Mouse (Mus musculus): ENCODE results near the gene Ppp2r5e. TPM values are rescaled to one million over a fixed set of nuclear protein-coding genes. Genes with fewer than 3 reads are reported as not detected.
A peak's percentile ranks its signal among the peaks of the same experiment; 100 is the strongest.

Ppp2r5e gene
- polyA plus RNA-seq, 1 experiment from 2014 or later, result 20.9 TPM

GRCm38 (mm10) chr12:75546241-75546640, 49.8 kb downstream of the Ppp2r5e start:
- 0 out of 2 replicates have a peak, but pooled peaks cover 2% of the 10 kb centered on the region for H3K4me1 ChIP-seq
- 0 out of 2 replicates have a peak, but pooled peaks have one; percentile 30 for ATAC-seq (replicated peaks)
- H3K36me3 ChIP-seq (replicated peaks), result no peaks in the 10 kb centered on the region
- H3K9ac ChIP-seq, result no peak overlapping the region
- H3K27me3 ChIP-seq (replicated peaks), result no peaks in the 10 kb centered on the region
- no peak overlapping the region for H3K27ac ChIP-seq
- H3K4me2 ChIP-seq, result no peak overlapping the region
- H3K4me3 ChIP-seq, result no peak overlapping the region
- H3K9me3 ChIP-seq, result no peaks in the 10 kb centered on the region
- WGBS, result 87% methylated on average over 5 of the region's 5 CpGs

- 95% methylated on average over 4 of the region's 4 CpGs for WGBS
- no peak overlapping the region for H3K9ac ChIP-seq
- H3K27me3 ChIP-seq (replicated peaks), result no peaks in the 10 kb centered on the region
- H3K27ac ChIP-seq, result no peak overlapping the region
- no peaks in the 10 kb centered on the region for H3K36me3 ChIP-seq (replicated peaks)
- H3K4me2 ChIP-seq, result no peak overlapping the region
- H3K9me3 ChIP-seq, result no peaks in the 10 kb centered on the region
- H3K4me3 ChIP-seq, result no peak overlapping the region
- no peak for ATAC-seq (replicated peaks)
- 0 out of 2 replicates have a peak, but pooled peaks cover 2% of the 10 kb centered on the region for H3K4me1 ChIP-seq
These were observed 50.6 kb downstream of the Ppp2r5e start for GRCm38 (mm10) chr12:75545431-75545925.

- Histone ChIP-seq H3K4me3 (no peak overlapping the region), H3K27me3 (replicated peaks) (no peaks in the 10 kb centered on the region), H3K27ac (no peak overlapping the region), H3K9ac (no peak overlapping the region), H3K4me1 (no peaks in the 10 kb centered on the region), H3K9me3 (no peaks in the 10 kb centered on the region), H3K36me3 (replicated peaks) (no peaks in the 10 kb centered on the region), H3K4me2 (no peak overlapping the region)
- 82% methylated on average over 2 of the region's 2 CpGs for WGBS
- ATAC-seq (replicated peaks), result no peak
These were observed 51.4 kb downstream of the Ppp2r5e start for GRCm38 (mm10) chr12:75544666-75545065.

GRCm38 (mm10) chr12:75544259-75544658, 51.8 kb downstream of the Ppp2r5e start:
- H3K4me1 ChIP-seq, result no peaks in the 10 kb centered on the region
- H3K9me3 ChIP-seq, result no peaks in the 10 kb centered on the region
- H3K36me3 ChIP-seq (replicated peaks), result no peaks in the 10 kb centered on the region
- no peak overlapping the region for H3K4me3 ChIP-seq
- no peak for ATAC-seq (replicated peaks)
- no peak overlapping the region for H3K27ac ChIP-seq
- no peaks in the 10 kb centered on the region for H3K27me3 ChIP-seq (replicated peaks)
- no peak overlapping the region for H3K4me2 ChIP-seq
- 88% methylated on average over 2 of the region's 2 CpGs for WGBS
- no peak overlapping the region for H3K9ac ChIP-seq

- H3K27me3 ChIP-seq (replicated peaks), result no peaks in the 10 kb centered on the region
These were observed 52.7 kb downstream of the Ppp2r5e start for GRCm38 (mm10) chr12:75543346-75543745.

GRCm38 (mm10) chr12:75540621-75541171, 55.3 kb downstream of the Ppp2r5e start:
- H3K4me1 ChIP-seq, result peaks cover 14% of the 10 kb centered on the region; the same call in 1 of the 2 replicates
- H3K4me3 ChIP-seq, result no peak overlapping the region
- H3K27me3 ChIP-seq (replicated peaks), result no peaks in the 10 kb centered on the region
- no peak for ATAC-seq (replicated peaks)
- H3K36me3 ChIP-seq (replicated peaks), result no peaks in the 10 kb centered on the region
- H3K9ac ChIP-seq, result no peak overlapping the region
- no peak overlapping the region for H3K4me2 ChIP-seq
- 82% methylated on average over 5 of the region's 5 CpGs for WGBS
- no peaks in the 10 kb centered on the region for H3K9me3 ChIP-seq
- H3K27ac ChIP-seq, result no peak overlapping the region

More at GRCm38 (mm10) chr12:75543346-75543745, 52.7 kb downstream of the Ppp2r5e start:
- no peak overlapping the region for H3K4me3 ChIP-seq
- H3K4me1 ChIP-seq, result no peaks in the 10 kb centered on the region
- 82% methylated on average over 3 of the region's 3 CpGs for WGBS
- ATAC-seq (replicated peaks), result 0 out of 2 replicates have a peak, but pooled peaks have one; percentile 59
- no peaks in the 10 kb centered on the region for H3K36me3 ChIP-seq (replicated peaks)
- no peak overlapping the region for H3K27ac ChIP-seq
- no peaks in the 10 kb centered on the region for H3K9me3 ChIP-seq
- no peak overlapping the region for H3K9ac ChIP-seq
- H3K4me2 ChIP-seq, result no peak overlapping the region

- WGBS, result 69% methylated on average over 3 of the region's 3 CpGs
- H3K4me3 ChIP-seq, result no peak overlapping the region
These were observed 56.8 kb downstream of the Ppp2r5e start for GRCm38 (mm10) chr12:75539228-75539627.

GRCm38 (mm10) chr12:75537673-75538423, 58.2 kb downstream of the Ppp2r5e start:
- WGBS, result 52% methylated on average over 6 of the region's 6 CpGs
- no peak overlapping the region for H3K4me2 ChIP-seq
- no peak overlapping the region for H3K4me3 ChIP-seq
- no peaks in the 10 kb centered on the region for H3K36me3 ChIP-seq (replicated peaks)
- H3K9me3 ChIP-seq, result no peaks in the 10 kb centered on the region
- H3K4me1 ChIP-seq, result peaks cover 14% of the 10 kb centered on the region; the same call in 1 of the 2 replicates
- H3K27me3 ChIP-seq (replicated peaks), result no peaks in the 10 kb centered on the region
- ATAC-seq (replicated peaks), result no peak
- H3K27ac ChIP-seq, result no peak overlapping the region
- no peak overlapping the region for H3K9ac ChIP-seq

More at GRCm38 (mm10) chr12:75539228-75539627, 56.8 kb downstream of the Ppp2r5e start:
- Histone ChIP-seq H3K9me3 (no peaks in the 10 kb centered on the region), H3K9ac (no peak overlapping the region), H3K27ac (no peak overlapping the region), H3K36me3 (replicated peaks) (no peaks in the 10 kb centered on the region), H3K27me3 (replicated peaks) (no peaks in the 10 kb centered on the region), H3K4me2 (no peak overlapping the region), H3K4me1 (peaks cover 14% of the 10 kb centered on the region; the same call in 1 of the 2 replicates)
- ATAC-seq (replicated peaks), result no peak

- no peaks in the 10 kb centered on the region for H3K9me3 ChIP-seq
- 24% methylated on average over 7 of the region's 7 CpGs for WGBS
- peaks cover 15% of the 10 kb centered on the region; the same call in 1 of the 2 replicates for H3K4me1 ChIP-seq
- no peaks in the 10 kb centered on the region for H3K36me3 ChIP-seq (replicated peaks)
- no peaks in the 10 kb centered on the region for H3K27me3 ChIP-seq (replicated peaks)
- no peak for ATAC-seq (replicated peaks)
- H3K4me3 ChIP-seq, result no peak overlapping the region
- H3K9ac ChIP-seq, result no peak overlapping the region
- H3K27ac ChIP-seq, result no peak overlapping the region
- H3K4me2 ChIP-seq, result no peak overlapping the region
These were observed 58.9 kb downstream of the Ppp2r5e start for GRCm38 (mm10) chr12:75537019-75537672.

GRCm38 (mm10) chr12:75536566-75536965, 59.5 kb downstream of the Ppp2r5e start:
- Histone ChIP-seq H3K4me1 (peaks cover 20% of the 10 kb centered on the region; the same call in 1 of the 2 replicates), H3K36me3 (replicated peaks) (no peaks in the 10 kb centered on the region), H3K4me2 (no peak overlapping the region), H3K27me3 (replicated peaks) (no peaks in the 10 kb centered on the region), H3K9me3 (no peaks in the 10 kb centered on the region), H3K4me3 (no peak overlapping the region), H3K9ac (no peak overlapping the region), H3K27ac (no peak overlapping the region)
- no peak for ATAC-seq (replicated peaks)
- WGBS, result 63% methylated on average over 7 of the region's 7 CpGs

GRCm38 (mm10) chr12:75533145-75533544, 62.9 kb downstream of the Ppp2r5e start:
- Histone ChIP-seq H3K4me1 (peaks cover 29% of the 10 kb centered on the region), H3K27me3 (replicated peaks) (no peaks in the 10 kb centered on the region), H3K9me3 (no peaks in the 10 kb centered on the region), H3K9ac (no peak overlapping the region), H3K4me2 (no peak overlapping the region), H3K4me3 (no peak overlapping the region), H3K36me3 (replicated peaks) (no peaks in the 10 kb centered on the region), H3K27ac (no peak overlapping the region)
- ATAC-seq (replicated peaks), result no peak

- no peak for ATAC-seq (replicated peaks)
- H3K9me3 ChIP-seq, result no peaks in the 10 kb centered on the region
- H3K9ac ChIP-seq, result no peak overlapping the region
- 77% methylated on average over 2 of the region's 2 CpGs for WGBS
- H3K36me3 ChIP-seq (replicated peaks), result no peaks in the 10 kb centered on the region
- no peak overlapping the region for H3K4me3 ChIP-seq
- H3K4me1 ChIP-seq, result peaks cover 16% of the 10 kb centered on the region
- no peak overlapping the region for H3K27ac ChIP-seq
- no peak overlapping the region for H3K4me2 ChIP-seq
- H3K27me3 ChIP-seq (replicated peaks), result no peaks in the 10 kb centered on the region
These were observed 64.2 kb downstream of the Ppp2r5e start for GRCm38 (mm10) chr12:75531895-75532294.

Measured in midbrain, embryonic 15.5 days (tissue).